Mouse (Mus musculus): ENCODE results near the gene Pabpc1l. TPM values are rescaled to one million over a fixed set of nuclear protein-coding genes. Genes with fewer than 3 reads are reported as not detected.

Gene Pabpc1l
- polyA plus RNA-seq, 1 experiment from 2014 or later: 1.8 TPM

Other genes starting within 250 kb of the Pabpc1l start
- 0.15 and 0.28 TPM in 2 replicates for gene Ccn5, start 204.6 kb upstream of the Pabpc1l start, polyA plus RNA-seq (2016; fragmentation: Nextera tagmentation; extraction: Ambion mirVana)
- gene Kcnk15, start 171.8 kb upstream of the Pabpc1l start, polyA plus RNA-seq (2016; fragmentation: Nextera tagmentation; extraction: Ambion mirVana): not detected in 2 replicates
- gene Rims4, start 106.8 kb upstream of the Pabpc1l start, polyA plus RNA-seq (2016; fragmentation: Nextera tagmentation; extraction: Ambion mirVana): 3.5 and 4.2 TPM in 2 replicates
- gene Ywhab, start 30.5 kb upstream of the Pabpc1l start, polyA plus RNA-seq (2016; fragmentation: Nextera tagmentation; extraction: Ambion mirVana): 339 and 340 TPM in 2 replicates
- 37.3 and 42.8 TPM in 2 replicates for gene Stk4, start 44.9 kb downstream of the Pabpc1l start, polyA plus RNA-seq (2016; fragmentation: Nextera tagmentation; extraction: Ambion mirVana)
- 50.2 TPM in 2 replicates for gene Tomm34, start 45.7 kb downstream of the Pabpc1l start, polyA plus RNA-seq (2016; fragmentation: Nextera tagmentation; extraction: Ambion mirVana)
- 0.12 and 0.18 TPM in 2 replicates for gene Kcns1, start 145.7 kb downstream of the Pabpc1l start, polyA plus RNA-seq (2016; fragmentation: Nextera tagmentation; extraction: Ambion mirVana)
- gene Wfdc5, start 157.3 kb downstream of the Pabpc1l start, polyA plus RNA-seq (2016; fragmentation: Nextera tagmentation; extraction: Ambion mirVana): not detected in 2 replicates
- not detected in 2 replicates for gene Wfdc12, start 165.2 kb downstream of the Pabpc1l start, polyA plus RNA-seq (2016; fragmentation: Nextera tagmentation; extraction: Ambion mirVana)
- gene Wfdc15a, start 174.7 kb downstream of the Pabpc1l start, polyA plus RNA-seq (2016; fragmentation: Nextera tagmentation; extraction: Ambion mirVana): not detected in 2 replicates
- not detected in 2 replicates for gene Wfdc15b, start 196.2 kb downstream of the Pabpc1l start, polyA plus RNA-seq (2016; fragmentation: Nextera tagmentation; extraction: Ambion mirVana)
- gene Svs2, start 213.0 kb downstream of the Pabpc1l start, polyA plus RNA-seq (2016; fragmentation: Nextera tagmentation; extraction: Ambion mirVana): not detected in 2 replicates
- gene Svs3b, start 231.2 kb downstream of the Pabpc1l start, polyA plus RNA-seq (2016; fragmentation: Nextera tagmentation; extraction: Ambion mirVana): not detected in 2 replicates